Mouse (Mus musculus): ENCODE data around the gene Mtmr12.
"Not testable (repeated sequence)": the region's sequence is repeated elsewhere in the genome, so short reads cannot be mapped to it uniquely, and the experiment has no call there.

GRCm38 (mm10) chr15:12181181-12181805 is 23.5 kb upstream of the Mtmr12 start:
- not testable (repeated sequence) for TF ChIP-seq CTCF (IDR thresholded peaks at IDR 0.05; ENCODE audit: extremely low read depth, insufficient read length, insufficient replicate concordance, low read depth, low read length); POLR2A (IDR thresholded peaks at IDR 0.05; ENCODE audit: low read depth, low read length)
